Mouse (Mus musculus) bone marrow, adult 2 months (tissue): ENCODE data around the gene Cxcr2. TPM values are rescaled to one million over a fixed set of nuclear protein-coding genes. Genes with fewer than 3 reads are reported as not detected.
"Not testable (repeated sequence)": the region's sequence is repeated elsewhere in the genome, so short reads cannot be mapped to it uniquely, and the experiment has no call there.

Experiments
- H3K27ac ChIP-seq: fragments of 200-500 bp; 2 replicates; pipeline ENCODE4 v1.5.1; 2012; ENCODE audit warnings: low read depth, mild to moderate bottlenecking, control low read depth, inconsistent platforms, low read length; ENCODE audit not compliant: control insufficient read depth, poor library complexity, insufficient read depth
- H3K4me1 ChIP-seq: fragments of 200-500 bp; 2 replicates; pipeline ENCODE4 v1.6.1; 2011; ENCODE audit warnings: low read length; ENCODE audit not compliant: control insufficient read depth, insufficient read depth
- H3K4me3 ChIP-seq: fragments of 200-500 bp; replicated peaks from 2 replicates; pipeline ENCODE3; 2011; ENCODE audit warnings: mild to moderate bottlenecking, low read depth, low read length, control low read depth; ENCODE audit not compliant: control insufficient read depth
- CTCF ChIP-seq: fragments of 200-500 bp; IDR thresholded peaks from 2 replicates; pipeline ENCODE4 v1.5.1; 2011; ENCODE audit warnings: low read length, control low read depth; ENCODE audit not compliant: control insufficient read depth, insufficient read depth
- POLR2A ChIP-seq: fragments of 200-500 bp; IDR thresholded peaks from 2 replicates; pipeline ENCODE4 v1.6.1; 2011; ENCODE audit warnings: low read depth, mild to moderate bottlenecking, control low read depth, low read length, borderline replicate concordance; ENCODE audit not compliant: control insufficient read depth
- WGBS: fragments of 180-500 bp; shearing (Covaris S2); methylation state at CpG from one replicate; pipeline ENCODE4 v1.1.7; 2018; 5-methylcytosine and 5-hydroxymethylcytosine counted together
- polyA plus RNA-seq: library from polyadenylated mRNA; stranded (reverse); fragments of >200 nt; gene quantifications from 2 replicates; pipeline ENCODE4 v1.2.4, GENCODE M21; 2011; ENCODE audit warnings: low replicate concordance; ENCODE audit not compliant: missing spikeins, insufficient read depth, insufficient read length

Gene Cxcr2
- polyA plus RNA-seq, 1 experiment, result 26.1 TPM

DNA sequence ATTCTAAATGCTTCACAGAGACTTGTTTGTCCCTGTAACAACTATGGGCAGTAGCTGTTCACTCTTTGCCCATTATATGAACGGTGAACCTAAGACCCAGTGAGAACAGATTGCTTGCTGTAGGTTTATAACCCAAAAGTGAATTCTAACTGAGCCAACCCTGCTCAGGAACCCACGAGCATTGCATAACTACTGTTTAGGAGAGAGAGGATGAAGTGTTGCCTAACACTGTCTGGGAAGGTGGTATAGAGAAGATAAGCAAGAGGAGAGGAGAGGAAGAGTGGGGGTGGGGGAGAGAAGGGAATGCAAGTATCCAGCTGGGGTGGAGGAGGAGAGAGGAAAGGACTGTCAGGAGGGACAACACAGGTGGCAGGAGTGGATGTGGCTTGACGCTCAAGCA, 2.7 kb upstream of the Cxcr2 start:
- H3K4me1 ChIP-seq, result peaks cover 10% of the 10 kb centered on the region
- TF ChIP-seq POLR2A (no peak), CTCF (no peak)
- WGBS, result 18% methylated on average over 3 of the region's 3 CpGs
- peak overlapping the region; percentile 52 for H3K27ac ChIP-seq
- peak overlapping the region; percentile 21 for H3K4me3 ChIP-seq

DNA sequence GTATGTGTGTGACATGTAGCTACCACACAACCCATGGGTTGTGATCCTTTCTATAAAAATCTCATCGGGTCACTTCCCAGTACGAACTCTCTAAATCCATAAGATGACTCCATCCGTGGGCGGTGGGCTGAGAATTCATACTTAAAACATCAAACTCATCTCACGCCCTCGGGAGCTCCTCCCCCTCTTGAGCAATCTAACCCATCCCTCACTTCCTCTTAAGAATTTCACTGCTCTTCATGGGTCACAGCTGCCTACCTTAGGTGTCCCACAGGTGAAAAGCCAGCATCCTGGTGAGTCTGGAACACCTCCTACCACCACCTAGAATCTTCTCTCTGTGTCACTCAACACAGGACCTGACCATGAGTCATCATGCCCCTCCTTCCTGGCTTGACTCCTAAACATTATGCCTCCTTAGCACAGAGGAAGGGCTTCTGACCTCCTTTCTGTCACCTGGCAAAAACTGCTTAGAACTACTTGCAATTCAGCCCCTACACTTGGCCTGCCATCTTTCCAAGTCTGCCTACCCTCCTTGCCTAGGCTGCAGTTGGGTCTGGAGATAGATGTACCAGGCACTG, 1.7 kb downstream of the Cxcr2 start:
- 22% methylated on average over 6 of the region's 6 CpGs for WGBS
- peak overlapping the region; percentile 64 for H3K4me3 ChIP-seq

DNA sequence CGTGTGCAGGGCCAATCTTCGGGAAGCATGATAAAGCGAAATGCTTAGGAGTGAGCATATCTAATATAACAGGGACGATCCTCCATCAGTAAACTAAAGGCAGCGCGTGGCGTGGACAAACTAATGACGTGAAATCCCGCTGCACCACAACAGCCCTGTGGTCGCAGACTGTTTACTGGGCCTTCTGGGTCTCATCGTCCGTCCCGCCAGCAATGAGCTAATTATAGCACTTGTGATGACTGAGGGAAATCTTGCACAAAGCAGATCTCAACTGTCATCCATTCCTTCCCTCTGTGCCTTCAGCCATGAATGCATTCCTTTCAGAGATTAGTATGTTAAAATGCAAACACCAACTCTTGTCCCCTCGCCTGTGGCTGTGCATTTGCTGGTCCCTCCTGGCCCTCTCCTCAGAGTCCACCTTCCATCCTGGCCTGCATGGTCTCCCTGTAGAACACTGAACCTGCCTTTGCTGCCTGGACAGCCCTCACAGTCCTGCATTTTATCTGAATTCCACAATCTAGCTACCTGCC, 2.7 kb downstream of the Cxcr2 start:
- 18% methylated on average over 14 of the region's 14 CpGs for WGBS
- TF ChIP-seq POLR2A (no peak), CTCF (no peak)
- H3K27ac ChIP-seq, result peak overlapping the region; percentile 87
- H3K4me1 ChIP-seq, result peaks cover 3% of the 10 kb centered on the region; the same call in 1 of the 2 replicates
- peak overlapping the region; percentile 55 for H3K4me3 ChIP-seq

More for the DNA sequence above, 1.7 kb downstream of the Cxcr2 start:
- peaks cover 5% of the 10 kb centered on the region; the same call in 1 of the 2 replicates for H3K4me1 ChIP-seq
- peak overlapping the region; percentile 87; the same call in 1 of the 2 replicates for H3K27ac ChIP-seq
- TF ChIP-seq CTCF, result no peak
- no peak for TF ChIP-seq POLR2A

DNA sequence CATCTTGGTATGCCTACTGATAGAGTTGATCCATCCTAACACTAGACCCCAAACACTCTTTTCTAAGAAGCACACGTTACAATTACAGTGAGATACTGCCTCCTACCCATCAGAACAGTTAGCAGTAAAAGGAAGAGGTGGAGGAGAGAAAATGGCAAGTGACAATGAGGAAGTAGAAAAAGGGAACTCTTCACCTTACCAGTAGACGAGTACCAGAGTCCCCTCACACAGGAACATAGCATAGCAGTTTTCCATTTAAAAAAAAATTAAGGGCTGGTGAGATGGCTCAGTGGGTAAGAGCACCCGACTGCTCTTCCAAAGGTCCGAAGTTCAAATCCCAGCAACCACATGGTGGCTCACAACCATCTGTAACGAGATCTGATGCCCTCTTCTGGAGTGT, 5.8 kb downstream of the Cxcr2 start:
- 19% methylated on average over 5 of the region's 5 CpGs for WGBS
- not testable (repeated sequence) for H3K4me3 ChIP-seq, H3K27ac ChIP-seq, H3K4me1 ChIP-seq

DNA sequence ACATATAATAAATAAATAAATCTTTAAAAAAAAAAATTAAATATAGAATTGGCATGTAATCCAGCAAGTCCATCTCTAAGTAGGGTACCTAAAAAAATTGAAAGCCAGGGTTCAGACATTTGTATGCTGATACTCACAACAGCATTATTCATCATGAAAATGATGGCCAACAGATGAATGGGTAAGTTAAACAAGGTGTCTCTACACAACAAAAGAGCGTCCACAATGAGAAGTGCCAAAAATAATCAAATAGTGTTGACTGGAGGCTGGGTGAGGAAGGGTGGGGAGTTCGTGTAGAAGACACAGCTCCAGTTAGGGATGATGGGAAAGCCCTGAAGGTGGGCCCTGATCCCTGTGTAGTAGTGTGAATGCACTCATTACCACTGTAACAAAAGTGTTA, 6.2 kb downstream of the Cxcr2 start:
- Histone ChIP-seq H3K4me1 (peaks cover 4% of the 10 kb centered on the region; the same call in 1 of the 2 replicates), H3K27ac (no peak overlapping the region), H3K4me3 (no peak overlapping the region)
- TF ChIP-seq CTCF (no peak), POLR2A (no peak)
- WGBS, result 52% methylated on average over 2 of the region's 2 CpGs

DNA sequence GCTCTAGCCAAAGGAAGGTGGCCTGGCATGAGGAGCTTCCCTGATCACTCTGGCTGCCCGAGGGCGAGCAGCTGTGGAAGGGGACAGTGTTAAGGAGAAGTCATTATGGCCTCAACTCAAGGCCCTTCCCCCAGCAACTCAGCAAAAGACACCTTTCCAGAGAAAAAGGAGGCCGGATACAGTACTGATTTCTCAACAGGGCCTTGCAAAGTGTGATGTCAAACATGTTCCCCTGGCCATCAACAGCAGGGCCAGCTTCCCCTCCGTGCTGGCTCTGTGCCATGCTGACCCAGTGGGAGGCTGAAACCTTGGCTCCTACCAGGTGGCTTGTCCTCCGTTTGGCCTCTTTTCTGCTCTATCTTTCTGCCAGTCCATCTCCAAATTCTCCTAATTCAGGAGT, 13.3 kb downstream of the Cxcr2 start:
- TF ChIP-seq POLR2A (peak; percentile 41; the same call in 1 of the 2 replicates), CTCF (no peak)
- peak overlapping the region; percentile 96 for H3K27ac ChIP-seq
- H3K4me3 ChIP-seq, result no peak overlapping the region
- 31% methylated on average over 5 of the region's 5 CpGs for WGBS
- no peaks in the 10 kb centered on the region; the same call in 1 of the 2 replicates for H3K4me1 ChIP-seq

DNA sequence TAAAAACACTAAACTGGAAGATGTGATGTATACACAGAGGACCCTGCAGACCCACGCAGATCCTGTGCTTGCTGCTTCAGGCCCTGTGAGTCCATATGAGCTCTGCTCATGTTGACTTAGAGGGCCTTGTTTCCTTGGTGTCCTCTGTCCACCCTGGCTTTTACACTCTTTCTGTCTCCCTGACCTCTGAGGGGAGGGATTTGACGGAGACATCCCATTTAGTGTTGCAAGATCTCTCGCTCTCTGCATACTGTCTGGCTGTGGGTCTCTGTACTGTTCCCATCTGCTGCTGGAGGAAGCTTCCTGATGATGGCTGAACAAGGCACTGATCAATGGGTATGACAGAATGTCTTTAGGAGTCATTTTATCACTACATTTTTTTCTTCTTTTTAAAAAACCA, 15.9 kb downstream of the Cxcr2 start:
- Histone ChIP-seq H3K4me3 (no peak overlapping the region), H3K27ac (no peak overlapping the region), H3K4me1 (no peaks in the 10 kb centered on the region; the same call in 1 of the 2 replicates)
- no peak for TF ChIP-seq POLR2A
- TF ChIP-seq CTCF, result no peak
- WGBS, result 68% methylated on average over 3 of the region's 3 CpGs

DNA sequence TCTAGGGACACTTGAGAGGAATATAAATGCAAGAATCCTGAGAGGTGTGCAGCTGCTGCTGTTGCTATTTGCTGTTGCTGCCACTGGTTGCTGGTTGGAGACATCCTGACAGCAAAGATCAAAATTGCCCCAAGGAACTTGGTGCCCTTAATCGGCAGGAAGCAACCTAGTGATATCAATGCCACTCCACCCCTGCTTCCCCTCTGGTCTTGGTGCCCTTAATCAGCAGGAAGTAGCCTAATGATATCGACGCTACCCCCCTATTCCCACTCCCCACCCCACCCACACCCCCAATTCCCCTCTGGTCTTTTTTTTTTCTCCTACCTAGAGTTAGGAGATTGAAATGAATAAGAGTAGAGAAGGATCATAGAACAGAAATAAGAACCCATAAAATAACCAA, 18.9 kb downstream of the Cxcr2 start:
- 4% methylated on average over 3 of the region's 3 CpGs for WGBS
- Histone ChIP-seq H3K27ac (no peak overlapping the region), H3K4me3 (no peak overlapping the region), H3K4me1 (no peaks in the 10 kb centered on the region; the same call in 1 of the 2 replicates)
- TF ChIP-seq POLR2A (no peak), CTCF (no peak)

DNA sequence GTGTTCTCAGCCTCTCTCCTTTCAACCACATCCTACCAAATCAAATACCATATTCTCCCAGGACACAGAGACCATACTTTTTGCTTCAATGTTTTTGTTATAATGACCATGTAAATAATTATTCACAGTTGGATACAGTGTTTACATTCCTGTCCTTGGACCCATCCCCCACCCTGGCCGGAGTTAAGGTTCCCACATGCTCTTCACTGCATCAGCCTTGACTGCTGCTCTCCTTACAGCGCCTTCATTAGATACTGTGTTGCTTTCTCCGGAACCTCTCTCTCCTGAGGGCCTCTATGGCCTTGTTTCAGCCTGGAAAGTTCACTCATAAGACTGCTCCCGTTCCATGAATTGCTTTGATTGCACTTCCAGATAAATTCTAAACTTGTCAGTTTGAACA, 21.9 kb downstream of the Cxcr2 start:
- WGBS, result 68% methylated on average over 4 of the region's 4 CpGs
- Histone ChIP-seq H3K4me1 (peaks cover 7% of the 10 kb centered on the region), H3K4me3 (no peak overlapping the region), H3K27ac (no peak overlapping the region)
- TF ChIP-seq CTCF (no peak), POLR2A (no peak)
